Mouse (Mus musculus) liver, adult 2 months (tissue): ENCODE measurements around the gene Blvra.

Source experiments
- CTCF ChIP-seq: fragments of 200-500 bp; IDR thresholded peaks from 2 replicates; pipeline ENCODE4 v1.5.1; 2011; ENCODE audit warnings: low read depth, low read length, control low read depth
- POLR2A ChIP-seq: fragments of 200-500 bp; IDR thresholded peaks from 2 replicates; pipeline ENCODE4 v1.6.1; 2011; ENCODE audit warnings: low read length, control low read depth; ENCODE audit not compliant: insufficient read depth; ENCODE audit errors: extremely low read depth

DNA sequence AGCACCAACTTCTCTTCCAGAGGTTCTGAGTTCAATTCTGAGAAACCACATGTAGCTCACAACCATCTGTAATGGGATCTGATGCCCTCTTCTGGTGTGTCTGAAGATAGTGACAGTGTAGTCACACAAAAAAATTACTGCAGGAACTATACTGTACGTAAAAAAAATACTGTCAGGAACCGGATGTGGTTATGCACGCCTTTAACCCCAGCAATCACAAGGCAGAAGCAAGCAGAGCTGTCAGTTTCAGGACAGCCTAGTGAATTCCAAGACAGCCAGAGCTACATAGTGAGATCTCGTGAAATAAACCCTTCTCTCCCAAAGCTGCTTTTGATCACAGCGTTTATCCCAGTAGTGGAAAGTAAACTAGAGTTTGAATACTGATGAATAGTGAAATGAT, 15.8 kb downstream of the Blvra start:
- no peak for TF ChIP-seq CTCF
- TF ChIP-seq POLR2A: no peak
